Mouse (Mus musculus) ES-E14 (cell line): ENCODE measurements around the gene Necab2.

Experiments
- CHD2 ChIP-seq: IDR thresholded peaks from 2 replicates; pipeline ENCODE4 v1.6.1; 2014; ENCODE audit warnings: mild to moderate bottlenecking, low read depth, low read length, inconsistent platforms
- HCFC1 ChIP-seq: IDR thresholded peaks from 2 replicates; pipeline ENCODE4 v1.6.1; 2012; ENCODE audit warnings: low read length, inconsistent platforms, borderline replicate concordance; ENCODE audit not compliant: insufficient read depth
- MAFK ChIP-seq: IDR thresholded peaks from 2 replicates; pipeline ENCODE4 v1.6.1; 2014; ENCODE audit warnings: mild to moderate bottlenecking, low read depth, low read length, inconsistent platforms; ENCODE audit not compliant: insufficient read depth
- ZNF384 ChIP-seq: IDR thresholded peaks from 2 replicates; pipeline ENCODE4 v1.6.1; 2012; ENCODE audit warnings: low read depth, low read length, inconsistent platforms

GRCm38 (mm10) chr8:119422123-119422711, 24.3 kb upstream of the Necab2 start:
- TF ChIP-seq ZNF384 (no peak), MAFK (no peak), HCFC1 (no peak), CHD2 (no peak)
